Mouse (Mus musculus) liver, postnatal 0 days (tissue): ENCODE data around the gene Adcy10. TPM values are rescaled to one million over a fixed set of nuclear protein-coding genes. Genes with fewer than 3 reads are reported as not detected.
A peak's percentile ranks its signal among the peaks of the same experiment; 100 is the strongest.

Experiments used
- ATAC-seq: fragments of 200-750 bp; cut with Nextera tagmentation; 2 replicates; pipeline ENCODE4 v1.8.0; 2017; ENCODE audit warnings: mild to moderate bottlenecking, moderate library complexity
- DNase-seq: peaks from one replicate; pipeline ENCODE4 v3.0.0-alpha.2; 2016
- H3K27ac ChIP-seq: fragments of 300-500 bp; sonication (generic); 2 replicates; pipeline ENCODE4 v1.5.1; 2014; ENCODE audit warnings: antibody characterized with exemption, moderate library complexity, mild to moderate bottlenecking, low read depth
- H3K27me3 ChIP-seq: fragments of 300-500 bp; sonication (generic); 2 replicates; pipeline ENCODE4 v1.6.1; 2014; ENCODE audit warnings: low read length, control low read depth, mixed read lengths; ENCODE audit not compliant: insufficient read depth
- H3K36me3 ChIP-seq: fragments of 300-500 bp; sonication (generic); replicated peaks from 2 replicates; pipeline ENCODE4 v1.6.1; 2014; ENCODE audit warnings: mild to moderate bottlenecking, control low read depth, low read length, moderate library complexity, mixed read lengths; ENCODE audit not compliant: insufficient read depth
- H3K4me1 ChIP-seq: fragments of 300-500 bp; sonication (generic); 2 replicates; pipeline ENCODE4 v1.6.1; 2014; ENCODE audit warnings: antibody characterized with exemption, mild to moderate bottlenecking, control low read depth; ENCODE audit not compliant: insufficient read depth
- H3K4me2 ChIP-seq: fragments of 300-500 bp; sonication (generic); 2 replicates; pipeline ENCODE4 v1.6.1; 2014; ENCODE audit warnings: low read depth, mild to moderate bottlenecking, low read length, moderate library complexity, mixed read lengths
- H3K4me3 ChIP-seq: fragments of 300-500 bp; sonication (generic); 2 replicates; pipeline ENCODE4 v1.5.1; 2014; ENCODE audit warnings: low read depth, low read length
- H3K9ac ChIP-seq: fragments of 300-500 bp; sonication (generic); replicated peaks from 2 replicates; pipeline ENCODE4 v1.6.1; 2014; ENCODE audit warnings: mild to moderate bottlenecking, moderate library complexity
- H3K9me3 ChIP-seq: fragments of 300-500 bp; sonication (generic); 2 replicates; pipeline ENCODE4 v1.6.1; 2016; ENCODE audit warnings: mild to moderate bottlenecking, control low read depth, low read length, mixed read lengths
- CTCF ChIP-seq: sonication (generic); IDR thresholded peaks from 2 replicates; pipeline ENCODE4 v1.5.1; 2016; ENCODE audit warnings: antibody characterized with exemption, low read depth
- EP300 ChIP-seq: IDR thresholded peaks from 2 replicates; pipeline ENCODE4 v1.6.1; 2016; ENCODE audit warnings: antibody characterized with exemption, low read depth, mild to moderate bottlenecking
- WGBS: fragments of 180-500 bp; shearing (Covaris S2); extraction: QIAGEN DNeasy Blood & Tissue Kit; methylation state at CpG from one replicate; pipeline ENCODE4 v1.1.7; 2014; ENCODE audit not compliant: insufficient replicate concordance; 5-methylcytosine and 5-hydroxymethylcytosine counted together
- polyA plus RNA-seq: library from polyadenylated mRNA; unstranded; fragments of >200 nt; fragmentation: Nextera tagmentation; extraction: Ambion mirVana; gene quantifications from 2 replicates; pipeline ENCODE4 v1.2.1, GENCODE M21; 2015

Gene Adcy10
- polyA plus RNA-seq, 1 experiment from 2014 or later: 0.19 TPM

- Histone ChIP-seq H3K9me3 (no peaks in the 10 kb centered on the region), H3K27me3 (no peaks in the 10 kb centered on the region), H3K4me2 (no peak overlapping the region), H3K9ac (no peak overlapping the region), H3K4me1 (peaks cover 10% of the 10 kb centered on the region), H3K36me3 (peaks cover 2% of the 10 kb centered on the region; the same call in 1 of the 2 replicates), H3K27ac (peak overlapping the region; percentile 24), H3K4me3 (no peak overlapping the region)
- 40% methylated on average over 10 of the region's 10 CpGs for WGBS
- TF ChIP-seq CTCF (peak; percentile 4; the same call in 1 of the 2 replicates), EP300 (no peak)
- ATAC-seq: peak; percentile 54
- DNase-seq: peak; percentile 34
Observed at GRCm38 (mm10) chr1:165589280-165590048, 104.5 kb downstream of the Adcy10 start.

- ATAC-seq (no peak), DNase-seq (no peak)
- WGBS: 48% methylated on average over 8 of the region's 8 CpGs
Observed at GRCm38 (mm10) chr1:165590760-165591159, 105.8 kb downstream of the Adcy10 start.

GRCm38 (mm10) chr1:165592295-165593082 is 107.5 kb downstream of the Adcy10 start:
- TF ChIP-seq EP300 (no peak), CTCF (no peak)
- H3K36me3 ChIP-seq: peaks cover 2% of the 10 kb centered on the region; the same call in 1 of the 2 replicates
- WGBS: 57% methylated on average over 14 of the region's 14 CpGs
- no peak overlapping the region for H3K9ac ChIP-seq
- H3K4me3 ChIP-seq: no peak overlapping the region
- no peak overlapping the region for H3K27ac ChIP-seq
- H3K9me3 ChIP-seq: no peaks in the 10 kb centered on the region
- ATAC-seq: no peak
- H3K4me2 ChIP-seq: no peak overlapping the region
- DNase-seq: no peak
- no peaks in the 10 kb centered on the region for H3K27me3 ChIP-seq
- H3K4me1 ChIP-seq: peaks cover 10% of the 10 kb centered on the region

More at GRCm38 (mm10) chr1:165590760-165591159, 105.8 kb downstream of the Adcy10 start:
- no peak for TF ChIP-seq EP300
- TF ChIP-seq CTCF: no peak
- peak overlapping the region; percentile 44; the same call in 1 of the 2 replicates for H3K27ac ChIP-seq
- no peak overlapping the region for H3K4me2 ChIP-seq
- peaks cover 10% of the 10 kb centered on the region for H3K4me1 ChIP-seq
- H3K4me3 ChIP-seq: no peak overlapping the region
- no peaks in the 10 kb centered on the region for H3K9me3 ChIP-seq
- H3K9ac ChIP-seq: no peak overlapping the region
- no peaks in the 10 kb centered on the region for H3K27me3 ChIP-seq
- H3K36me3 ChIP-seq: peaks cover 2% of the 10 kb centered on the region; the same call in 1 of the 2 replicates

- TF ChIP-seq CTCF: no peak
- TF ChIP-seq EP300: no peak
- DNase-seq: no peak
- Histone ChIP-seq H3K27ac (no peak overlapping the region), H3K27me3 (no peaks in the 10 kb centered on the region), H3K36me3 (peaks cover 5% of the 10 kb centered on the region; the same call in 1 of the 2 replicates), H3K4me3 (no peak overlapping the region), H3K4me2 (no peak overlapping the region), H3K9ac (no peak overlapping the region), H3K4me1 (peaks cover 5% of the 10 kb centered on the region; the same call in 1 of the 2 replicates), H3K9me3 (no peaks in the 10 kb centered on the region)
- no peak; the same call in 1 of the 2 replicates for ATAC-seq
- 86% methylated on average over 15 of the region's 15 CpGs for WGBS
Observed at GRCm38 (mm10) chr1:165594699-165595421, 109.9 kb downstream of the Adcy10 start.

- 85% methylated on average over 10 of the region's 10 CpGs for WGBS
- TF ChIP-seq CTCF: no peak
- TF ChIP-seq EP300: no peak
- no peak for DNase-seq
- H3K27ac ChIP-seq: no peak overlapping the region
- H3K9me3 ChIP-seq: no peaks in the 10 kb centered on the region
- H3K9ac ChIP-seq: no peak overlapping the region
- H3K4me1 ChIP-seq: no peaks in the 10 kb centered on the region
- no peak overlapping the region for H3K4me3 ChIP-seq
- no peak overlapping the region for H3K4me2 ChIP-seq
- H3K27me3 ChIP-seq: no peaks in the 10 kb centered on the region
- ATAC-seq: no peak
- H3K36me3 ChIP-seq: peaks cover 2% of the 10 kb centered on the region; the same call in 1 of the 2 replicates
Observed at GRCm38 (mm10) chr1:165601775-165602280, 116.8 kb downstream of the Adcy10 start.
